Mouse (Mus musculus) lung, postnatal 0 days (tissue): Measurements from ENCODE around the gene Khk.

Experiments used
- CTCF ChIP-seq: IDR thresholded peaks from 2 replicates; pipeline ENCODE4 v1.5.1; 2016; ENCODE audit warnings: antibody characterized with exemption, mild to moderate bottlenecking
- EP300 ChIP-seq: IDR thresholded peaks from 2 replicates; pipeline ENCODE4 v1.6.1; 2016; ENCODE audit warnings: antibody characterized with exemption, mild to moderate bottlenecking, control low read depth

DNA sequence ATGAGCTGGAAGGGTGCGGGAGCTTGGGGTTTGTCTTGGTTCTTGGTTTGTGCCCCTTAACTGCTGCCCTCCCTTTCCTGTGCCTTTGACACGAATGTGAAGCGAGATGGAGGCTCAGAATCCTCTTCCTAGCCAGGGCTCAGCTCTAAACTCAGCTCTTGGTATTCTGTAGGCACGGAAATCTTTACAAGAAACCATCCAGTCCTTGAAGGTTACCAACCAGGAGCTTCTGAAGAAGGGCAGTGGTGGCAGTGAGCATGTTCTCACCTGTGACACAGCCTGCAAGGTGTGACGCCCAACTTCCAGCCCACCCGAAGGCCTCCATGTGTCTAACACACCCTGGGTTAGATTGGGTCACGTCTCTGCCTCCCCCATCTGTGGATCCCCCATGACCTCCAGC is 46.9 kb upstream of the Khk start:
- TF ChIP-seq CTCF (no peak), EP300 (no peak)
